14 mouse cellular contexts compared by ENCODE assay signal in genomic region chr8:124495676-124496075, GRCm38 (mm10). TPM values are rescaled to one million over a fixed set of nuclear protein-coding genes. Genes with fewer than 3 reads are reported as not detected.
DNase-seq lines count a peak whose midpoint lies in the region; ATAC-seq and TF ChIP-seq lines count a peak whose summit lies in the region.
"Had no signal": no experiment of that assay in that cellular context is flagged by ENCODE, and none has a peak within 500 bp of the region (broad histone marks: within the 10 kb centered on the region; RNA-seq: fewer than 3 reads in every experiment).

No protein-coding gene starts in this region.

- peaks cover 3% of the 10 kb centered on the region; the same call in 1 of the 2 replicates for H3K4me1 ChIP-seq in kidney, adult 2 months (ENCODE audit: control insufficient read depth, insufficient read depth, low read length)
- peaks cover 20% of the 10 kb centered on the region for H3K4me1 ChIP-seq in cerebellum, adult 2 months (ENCODE audit: control insufficient read depth, insufficient read depth, low read length)
- no peaks in the 10 kb centered on the region for H3K4me1 ChIP-seq in embryonic facial prominence, embryonic 10.5 days

- no peak overlapping the region for H3K4me3 ChIP-seq in kidney, adult 2 months (ENCODE audit: insufficient read depth, low read depth, low read length)
- H3K4me3 ChIP-seq in cerebellum, adult 2 months (replicated peaks; ENCODE audit: insufficient read depth, low read depth, low read length) = no peak overlapping the region
- H3K4me3 ChIP-seq in embryonic facial prominence, embryonic 10.5 days = no peak overlapping the region

- WGBS in kidney, adult 2 months = 69% methylated on average over 11 of the region's 11 CpGs
- WGBS in cerebellum, adult 2 months = 20% methylated on average over 11 of the region's 11 CpGs
- WGBS in embryonic facial prominence, embryonic 10.5 days = 85% methylated on average over 11 of the region's 11 CpGs

- H3K9me3 ChIP-seq in embryonic facial prominence, embryonic 10.5 days = no peaks in the 10 kb centered on the region

- no peak for ATAC-seq in activated CD4-positive, CD25-positive, alpha-beta regulatory T cell, adult 4 months

- no peaks in the 10 kb centered on the region for H3K27me3 ChIP-seq in kidney, adult 2 months (replicated peaks; ENCODE audit: control insufficient read depth, insufficient read depth, low read length)
- H3K27me3 ChIP-seq in cerebellum, adult 2 months (ENCODE audit: control insufficient read depth, insufficient read depth, low read length) = no peaks in the 10 kb centered on the region
- H3K27me3 ChIP-seq in embryonic facial prominence, embryonic 10.5 days (replicated peaks; ENCODE audit: low read depth, poor library complexity, severe bottlenecking) = no peaks in the 10 kb centered on the region

- no peaks in the 10 kb centered on the region for H3K36me3 ChIP-seq in kidney, adult 2 months (ENCODE audit: control insufficient read depth, insufficient read depth, low read length)
- H3K36me3 ChIP-seq in embryonic facial prominence, embryonic 10.5 days (replicated peaks) = no peaks in the 10 kb centered on the region

- no peak for DNase-seq in kidney, adult 2 months
- DNase-seq in kidney, adult 18-20 months = no peak
- DNase-seq in ZHBTc4 (ENCODE audit: low read depth, low spot score) = peak; percentile 23
- peak; percentile 69 to 71 for DNase-seq in cerebellum, adult 2 months
- peak; percentile 11 for DNase-seq in embryonic facial prominence, embryonic 10.5 days (ENCODE audit: low spot score)
- no peak for DNase-seq in frontal cortex, postnatal 36 days (ENCODE audit: low spot score in 2 of 2)
- DNase-seq in kidney, postnatal 14 days = no peak
- DNase-seq: heart, adult 18-20 months; heart, postnatal 10 days; lung, embryonic 14.5 days; thymus, adult 2 months had no signal

- H3K27ac ChIP-seq in kidney, adult 2 months (ENCODE audit: insufficient read depth, low read depth, low read length) = peak overlapping the region; percentile 51; the same call in 1 of the 2 replicates
- H3K27ac ChIP-seq in cerebellum, adult 2 months (ENCODE audit: insufficient read depth, low read length) = peak overlapping the region; percentile 96
- H3K27ac ChIP-seq in embryonic facial prominence, embryonic 10.5 days (replicated peaks) = no peak overlapping the region
- H3K27ac ChIP-seq: kidney, postnatal 0 days had no signal

- no peak for TF ChIP-seq CTCF in kidney, adult 2 months (conservative IDR thresholded peaks at IDR 0.05; ENCODE audit: insufficient read depth, insufficient read length, low read depth, low read length)
- no peak for TF ChIP-seq CTCF in cerebellum, adult 2 months (IDR thresholded peaks at IDR 0.05; ENCODE audit: borderline replicate concordance, insufficient read depth, low read depth, low read length)

- no peak for TF ChIP-seq POLR2A in kidney, adult 2 months (IDR thresholded peaks at IDR 0.05; ENCODE audit: low read depth, low read length)
- peak; percentile 17; the same call in 1 of the 2 replicates for TF ChIP-seq POLR2A in cerebellum, adult 2 months (IDR thresholded peaks at IDR 0.05; ENCODE audit: borderline replicate concordance, insufficient read depth, low read length)

RNA-seq across cellular contexts. Expression of gene Cog2, which starts 24.9 kb away (rescaled TPM):
- 21.2 and 21.3 TPM in 2 replicates for polyA plus RNA-seq in kidney, adult 2 months (2012; rRNA removed)
- 38.4 and 40.7 TPM in 2 replicates for polyA plus RNA-seq in cerebellum, adult 2 months (2012; rRNA removed)
- polyA plus RNA-seq in embryonic facial prominence, embryonic 10.5 days (2016; fragmentation: Nextera tagmentation; extraction: Ambion mirVana) = 41.8 and 41.9 TPM in 2 replicates
- 10 to 100 TPM; 38.3 to 44.1 TPM for polyA plus RNA-seq in activated CD4-positive, CD25-positive, alpha-beta regulatory T cell, adult 4 months (2017; shearing (Covaris generic))

RNA-seq across cellular contexts. Expression of gene Pgbd5, which starts 56.2 kb away (rescaled TPM):
- polyA plus RNA-seq in kidney, adult 2 months (2012; rRNA removed) = 0.39 and 0.41 TPM in 2 replicates
- polyA plus RNA-seq in cerebellum, adult 2 months (2012; rRNA removed) = 142 and 155 TPM in 2 replicates
- polyA plus RNA-seq in embryonic facial prominence, embryonic 10.5 days (2016; fragmentation: Nextera tagmentation; extraction: Ambion mirVana) = 1.1 and 1.3 TPM in 2 replicates
- not detected for polyA plus RNA-seq in activated CD4-positive, CD25-positive, alpha-beta regulatory T cell, adult 4 months (2017; shearing (Covaris generic))
- polyA plus RNA-seq: liver, adult 2 months had no signal

Comparison
In these comparisons a context has a peak if more than half of its experiments do, and no peak if none do; other contexts are left out.
1. DNase-seq: peak in ZHBTc4 (single experiment), cerebellum, adult 2 months (2 of 2) and embryonic facial prominence, embryonic 10.5 days (single experiment); none in kidney, adult 2 months (single experiment), kidney, adult 18-20 months (single experiment), frontal cortex, postnatal 36 days (0 of 2) and kidney, postnatal 14 days (single experiment).
2. RNA of gene Pgbd5, which starts 56.2 kb away (polyA plus RNA-seq): 142 to 155 TPM in cerebellum, adult 2 months; 1.1 to 1.3 TPM in embryonic facial prominence, embryonic 10.5 days, 0.39 to 0.41 TPM in kidney, adult 2 months and not detected in activated CD4-positive, CD25-positive, alpha-beta regulatory T cell, adult 4 months; every median in the first group is over 10 times any median in the second.